27 mouse cellular contexts compared by ENCODE assay signal in genomic region chr5:20904647-20905046, GRCm38 (mm10). TPM values are rescaled to one million over a fixed set of nuclear protein-coding genes. Genes with fewer than 3 reads are reported as not detected.
A peak's percentile ranks its signal among the peaks of the same experiment; 100 is the strongest.
DNase-seq lines count a peak whose midpoint lies in the region; ATAC-seq and TF ChIP-seq lines count a peak whose summit lies in the region.
"Had no signal": no experiment of that assay in that cellular context is flagged by ENCODE, and none has a peak within 500 bp of the region (broad histone marks: within the 10 kb centered on the region; RNA-seq: fewer than 3 reads in every experiment).

No protein-coding gene starts in this region.

- H3K27me3 ChIP-seq in liver, embryonic 12.5 days (replicated peaks): no peaks in the 10 kb centered on the region
- no peaks in the 10 kb centered on the region for H3K27me3 ChIP-seq in liver, embryonic 14.5 days (ENCODE audit: control insufficient read depth, insufficient read depth, low read length)
- no peaks in the 10 kb centered on the region for H3K27me3 ChIP-seq in limb, embryonic 10.5 days (ENCODE audit: low read depth, poor library complexity, severe bottlenecking)
- H3K27me3 ChIP-seq: CH12.LX; embryonic facial prominence, embryonic 13.5 days; forebrain, embryonic 12.5 days; forebrain, embryonic 15.5 days; heart, embryonic 13.5 days; hindbrain, embryonic 15.5 days had no signal

- DNase-seq in liver: no peak
- DNase-seq in liver, embryonic 14.5 days (ENCODE audit: low read depth in 3 of 3, low spot score in 3 of 3): no peak
- no peak for DNase-seq in frontal cortex, postnatal 25 days (ENCODE audit: low spot score in 2 of 2)
- DNase-seq in limb, embryonic 10.5 days (ENCODE audit: low spot score): no peak
- DNase-seq: adrenal gland, postnatal 10 days; B cell, adult 2 months; cerebellum, adult 11 months; cerebellum, adult 2 months; cerebellum, adult 9-11 months; cerebellum, postnatal 25 days; gastrocnemius, postnatal 10 days; gastrocnemius, postnatal 36 days; heart, adult 2 months; heart, postnatal 14 days; heart, postnatal 4 days had no signal

- ATAC-seq in liver, embryonic 12.5 days: peak; percentile 71
- peak; percentile 39; the same call in 1 of the 2 replicates for ATAC-seq in liver, embryonic 14.5 days (ENCODE audit: insufficient read depth)
- ATAC-seq in megakaryocyte-erythroid progenitor cell, adult 5-6 weeks (replicated peaks; ENCODE audit: low FRiP score, low TSS enrichment, poor library complexity, severe bottlenecking): peak; percentile 40; the same call in 1 of the 2 replicates
- ATAC-seq: activated CD4-positive, CD25-positive, alpha-beta regulatory T cell, adult 4 months; forebrain, embryonic 15.5 days had no signal

- peaks cover 29% of the 10 kb centered on the region for H3K4me1 ChIP-seq in liver, embryonic 12.5 days
- peaks cover 15% of the 10 kb centered on the region in 2 experiments for H3K4me1 ChIP-seq in liver, embryonic 14.5 days (replicated peaks; ENCODE audit: control insufficient read depth in 2 of 2, insufficient read depth in 2 of 2, low read length in 1 of 2)
- H3K4me1 ChIP-seq in limb, embryonic 10.5 days: no peaks in the 10 kb centered on the region
- H3K4me1 ChIP-seq: embryonic facial prominence, embryonic 10.5 days; embryonic facial prominence, embryonic 13.5 days; forebrain, embryonic 12.5 days; forebrain, embryonic 15.5 days; heart, embryonic 10.5 days; hindbrain, embryonic 15.5 days had no signal

- H3K9me3 ChIP-seq in liver, embryonic 12.5 days (replicated peaks): no peaks in the 10 kb centered on the region
- no peaks in the 10 kb centered on the region for H3K9me3 ChIP-seq in liver, embryonic 14.5 days (ENCODE audit: control insufficient read depth, low read length)
- H3K9me3 ChIP-seq in limb, embryonic 10.5 days (replicated peaks): no peaks in the 10 kb centered on the region
- H3K9me3 ChIP-seq: embryonic facial prominence, embryonic 10.5 days; embryonic facial prominence, embryonic 13.5 days; forebrain, embryonic 12.5 days; forebrain, embryonic 15.5 days; heart, embryonic 10.5 days; heart, embryonic 13.5 days; hindbrain, embryonic 15.5 days had no signal

- 43% methylated on average over 2 of the region's 2 CpGs for WGBS in liver, embryonic 12.5 days (ENCODE audit: insufficient replicate concordance)
- 41% methylated on average over 2 of the region's 2 CpGs for WGBS in liver, embryonic 14.5 days (ENCODE audit: insufficient replicate concordance)
- WGBS in limb, embryonic 10.5 days: 88% methylated on average over 2 of the region's 2 CpGs

- no peak overlapping the region for H3K4me2 ChIP-seq in liver, embryonic 12.5 days
- no peak overlapping the region for H3K4me2 ChIP-seq in liver, embryonic 14.5 days (ENCODE audit: low read depth)
- H3K4me2 ChIP-seq: embryonic facial prominence, embryonic 13.5 days; forebrain, embryonic 12.5 days; forebrain, embryonic 15.5 days; heart, embryonic 13.5 days; hindbrain, embryonic 15.5 days had no signal

- TF ChIP-seq EP300 in liver, embryonic 14.5 days (IDR thresholded peaks at IDR 0.05; ENCODE audit: low read depth): 0 out of 2 replicates have a peak, but pooled peaks have one; percentile 8

- no peak overlapping the region for H3K4me3 ChIP-seq in liver, embryonic 12.5 days
- H3K4me3 ChIP-seq in liver, embryonic 14.5 days (ENCODE audit: insufficient read depth in 1 of 2, low read depth in 2 of 2, low read length in 2 of 2): no peak overlapping the region
- no peak overlapping the region for H3K4me3 ChIP-seq in limb, embryonic 10.5 days
- H3K4me3 ChIP-seq: embryonic facial prominence, embryonic 10.5 days; embryonic facial prominence, embryonic 13.5 days; erythroblast, embryonic 14.5 days; forebrain, embryonic 12.5 days; forebrain, embryonic 15.5 days; heart, adult 2 months; heart, embryonic 10.5 days; heart, embryonic 13.5 days; hindbrain, embryonic 15.5 days had no signal

- H3K27ac ChIP-seq in liver, embryonic 12.5 days: peak overlapping the region; percentile 61
- peak overlapping the region; percentile 24 for H3K27ac ChIP-seq in liver, embryonic 14.5 days
- H3K27ac ChIP-seq in limb, embryonic 10.5 days: no peak overlapping the region
- H3K27ac ChIP-seq: embryonic facial prominence, embryonic 10.5 days; embryonic facial prominence, embryonic 13.5 days; forebrain, embryonic 12.5 days; forebrain, embryonic 15.5 days; heart, adult 2 months; heart, embryonic 10.5 days; heart, embryonic 13.5 days; hindbrain, embryonic 15.5 days had no signal

- TF ChIP-seq CTCF in liver, embryonic 14.5 days (IDR thresholded peaks at IDR 0.05; ENCODE audit: low read depth): no peak

- H3K36me3 ChIP-seq in liver, embryonic 12.5 days: peaks cover 55% of the 10 kb centered on the region
- H3K36me3 ChIP-seq in liver, embryonic 14.5 days (replicated peaks; ENCODE audit: control insufficient read depth, insufficient read depth, low read depth): peaks cover 38% of the 10 kb centered on the region
- peaks cover 54% of the 10 kb centered on the region for H3K36me3 ChIP-seq in limb, embryonic 10.5 days

- no peak overlapping the region; the same call in 1 of the 2 replicates for H3K9ac ChIP-seq in liver, embryonic 12.5 days
- H3K9ac ChIP-seq in liver, embryonic 14.5 days (replicated peaks): 0 out of 2 replicates have a peak overlapping the region, but pooled peaks have one; percentile 2
- H3K9ac ChIP-seq: embryonic facial prominence, embryonic 13.5 days; forebrain, embryonic 12.5 days; forebrain, embryonic 15.5 days; heart, embryonic 13.5 days; hindbrain, embryonic 15.5 days had no signal

RNA-seq across cellular contexts. Expression of gene Tmem60, which starts 22.7 kb away (rescaled TPM):
- polyA plus RNA-seq in liver, embryonic 12.5 days (2016; fragmentation: Nextera tagmentation; extraction: Ambion mirVana): 38.2 and 42.6 TPM in 2 replicates
- 10.4 and 15.1 TPM in 2 replicates for polyA plus RNA-seq in liver, embryonic 14.5 days (2012; rRNA removed)
- polyA plus RNA-seq in liver, embryonic 14.5 days (2014; fragmentation: Nextera tagmentation; extraction: Ambion mirVana): 39.9 and 40.9 TPM in 2 replicates
- total RNA-seq in megakaryocyte-erythroid progenitor cell, adult 5-6 weeks (2014; fragmentation: Nextera tagmentation): 21.3 and 29.1 TPM in 2 replicates
- 15.4 and 21.5 TPM in 2 replicates for total RNA-seq in megakaryocyte-erythroid progenitor cell, adult 5-6 weeks (2017)
- 45.2 and 49.9 TPM in 2 replicates for polyA plus RNA-seq in limb, embryonic 10.5 days (2016; fragmentation: Nextera tagmentation; extraction: Ambion mirVana)

RNA-seq across cellular contexts. Expression of gene Phtf2, which starts 22.7 kb away (rescaled TPM):
- polyA plus RNA-seq in liver, embryonic 12.5 days (2016; fragmentation: Nextera tagmentation; extraction: Ambion mirVana): 11.6 and 11.9 TPM in 2 replicates
- polyA plus RNA-seq in liver, embryonic 14.5 days (2012; rRNA removed): 2.0 and 2.9 TPM in 2 replicates
- 5.5 and 6.6 TPM in 2 replicates for polyA plus RNA-seq in liver, embryonic 14.5 days (2014; fragmentation: Nextera tagmentation; extraction: Ambion mirVana)
- 20.2 and 24.6 TPM in 2 replicates for total RNA-seq in megakaryocyte-erythroid progenitor cell, adult 5-6 weeks (2014; fragmentation: Nextera tagmentation)
- total RNA-seq in megakaryocyte-erythroid progenitor cell, adult 5-6 weeks (2017): 31.2 and 36.4 TPM in 2 replicates
- polyA plus RNA-seq in limb, embryonic 10.5 days (2016; fragmentation: Nextera tagmentation; extraction: Ambion mirVana): 20.0 and 20.2 TPM in 2 replicates

RNA-seq across cellular contexts. Expression of gene Rsbn1l, which starts 51.6 kb away (rescaled TPM):
- 6.4 and 6.6 TPM in 2 replicates for polyA plus RNA-seq in liver, embryonic 12.5 days (2016; fragmentation: Nextera tagmentation; extraction: Ambion mirVana)
- 3.5 and 4.6 TPM in 2 replicates for polyA plus RNA-seq in liver, embryonic 14.5 days (2012; rRNA removed)
- 3.7 and 4.2 TPM in 2 replicates for polyA plus RNA-seq in liver, embryonic 14.5 days (2014; fragmentation: Nextera tagmentation; extraction: Ambion mirVana)
- 30.6 and 43.0 TPM in 2 replicates for total RNA-seq in megakaryocyte-erythroid progenitor cell, adult 5-6 weeks (2014; fragmentation: Nextera tagmentation)
- total RNA-seq in megakaryocyte-erythroid progenitor cell, adult 5-6 weeks (2017): 26.7 and 33.0 TPM in 2 replicates
- polyA plus RNA-seq in limb, embryonic 10.5 days (2016; fragmentation: Nextera tagmentation; extraction: Ambion mirVana): 4.5 and 4.9 TPM in 2 replicates
